Mouse (Mus musculus): ENCODE results near the gene Slc39a8. TPM values are rescaled to one million over a fixed set of nuclear protein-coding genes. Genes with fewer than 3 reads are reported as not detected.

Slc39a8 gene
- total and polyA plus RNA-seq, 2 experiments from 2014 or later, result 11.9 to 16.3 TPM

GRCm38 (mm10) chr3:135886659-135887027 lies 61.6 kb downstream of the Slc39a8 start:
- Histone ChIP-seq H3K9ac (no peak overlapping the region), H3K4me2 (ENCODE audit: low read depth) (0 out of 2 replicates have a peak overlapping the region, but pooled peaks have one; percentile 25), H3K36me3 (ENCODE audit: insufficient read depth) (no peaks in the 10 kb centered on the region), H3K9me3 (ENCODE audit: low read length) (no peaks in the 10 kb centered on the region), H3K4me1 (ENCODE audit: insufficient read depth) (peaks cover 6% of the 10 kb centered on the region; the same call in 1 of the 2 replicates), H3K4me3 (ENCODE audit: low read depth, low read length) (0 out of 2 replicates have a peak overlapping the region, but pooled peaks have one; percentile 9), H3K27ac (ENCODE audit: low read depth, low read length) (no peak overlapping the region), H3K27me3 (ENCODE audit: insufficient read depth, low read length) (no peaks in the 10 kb centered on the region)
- peak; percentile 75 for ATAC-seq
- peak; percentile 93 for DNase-seq
- peak; percentile 93 for TF ChIP-seq CTCF (IDR thresholded peaks at IDR 0.05; ENCODE audit: low read depth)
- 26% methylated on average over 12 of the region's 12 CpGs for WGBS

GRCm38 (mm10) chr3:135887033-135887855 lies 62.2 kb downstream of the Slc39a8 start:
- no peaks in the 10 kb centered on the region for H3K36me3 ChIP-seq (ENCODE audit: insufficient read depth)
- WGBS, result 28% methylated on average over 9 of the region's 9 CpGs
- H3K4me1 ChIP-seq (ENCODE audit: insufficient read depth), result peaks cover 6% of the 10 kb centered on the region; the same call in 1 of the 2 replicates
- no peak overlapping the region for H3K9ac ChIP-seq
- no peak overlapping the region for H3K4me3 ChIP-seq (ENCODE audit: low read depth, low read length)
- H3K27me3 ChIP-seq (ENCODE audit: insufficient read depth, low read length), result no peaks in the 10 kb centered on the region
- peak overlapping the region; percentile 29; the same call in 1 of the 2 replicates for H3K27ac ChIP-seq (ENCODE audit: low read depth, low read length)
- peak overlapping the region; percentile 29 for H3K4me2 ChIP-seq (ENCODE audit: low read depth)
- no peak for DNase-seq
- TF ChIP-seq CTCF (IDR thresholded peaks at IDR 0.05; ENCODE audit: low read depth), result no peak
- H3K9me3 ChIP-seq (ENCODE audit: low read length), result no peaks in the 10 kb centered on the region
- peak; percentile 63 for ATAC-seq

DNA sequence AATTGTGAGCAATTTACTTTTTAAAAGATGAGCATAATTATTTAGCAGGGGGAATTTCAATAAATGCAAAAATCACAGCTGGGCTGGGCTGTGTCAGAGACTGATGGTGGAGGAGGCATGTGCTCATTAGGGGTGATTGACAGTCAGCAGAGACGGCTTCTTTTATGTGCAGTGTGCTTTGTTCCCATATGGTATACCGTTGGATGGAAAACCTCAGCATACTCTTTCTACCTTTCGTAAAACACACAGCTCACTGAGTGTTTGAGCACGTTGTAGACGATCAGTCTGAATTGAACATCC lies 62.7 kb downstream of the Slc39a8 start:
- H3K4me2 ChIP-seq (ENCODE audit: low read depth), result peak overlapping the region; percentile 29; the same call in 1 of the 2 replicates
- peak overlapping the region; percentile 29; the same call in 1 of the 2 replicates for H3K27ac ChIP-seq (ENCODE audit: low read depth, low read length)

DNA sequence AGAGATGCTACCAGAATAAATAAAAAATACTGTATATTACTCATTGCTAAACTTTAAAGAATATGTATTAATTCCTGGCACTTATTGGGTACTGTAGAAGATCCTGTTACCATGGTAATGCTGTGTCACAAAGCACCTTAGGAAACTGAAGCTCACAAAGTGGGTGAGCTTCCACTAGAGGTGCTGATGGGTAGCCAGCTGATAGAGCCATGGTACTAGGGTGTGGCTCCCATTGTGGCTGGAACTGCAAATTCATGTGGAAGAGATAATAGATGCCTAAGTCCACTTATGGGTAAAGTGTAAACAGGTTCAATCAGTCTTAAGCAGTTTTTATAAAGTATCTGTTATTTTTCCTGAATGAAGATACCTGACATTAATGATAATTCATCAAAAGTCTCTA lies 64.3 kb downstream of the Slc39a8 start:
- no peaks in the 10 kb centered on the region for H3K36me3 ChIP-seq (ENCODE audit: insufficient read depth)
- H3K27ac ChIP-seq (ENCODE audit: low read depth, low read length), result no peak overlapping the region
- peaks cover 6% of the 10 kb centered on the region; the same call in 1 of the 2 replicates for H3K4me1 ChIP-seq (ENCODE audit: insufficient read depth)
- H3K4me3 ChIP-seq (ENCODE audit: low read depth, low read length), result no peak overlapping the region
- no peaks in the 10 kb centered on the region for H3K27me3 ChIP-seq (ENCODE audit: insufficient read depth, low read length)
- ATAC-seq (no peak), DNase-seq (no peak)
- H3K4me2 ChIP-seq (ENCODE audit: low read depth), result no peak overlapping the region
- peak; percentile 25; the same call in 1 of the 2 replicates for TF ChIP-seq CTCF (IDR thresholded peaks at IDR 0.05; ENCODE audit: low read depth)
- no peak overlapping the region for H3K9ac ChIP-seq
- H3K9me3 ChIP-seq (ENCODE audit: low read length), result no peaks in the 10 kb centered on the region

More for the DNA sequence above, 62.7 kb downstream of the Slc39a8 start:
- Histone ChIP-seq H3K27me3 (ENCODE audit: insufficient read depth, low read length) (no peaks in the 10 kb centered on the region), H3K4me3 (ENCODE audit: low read depth, low read length) (no peak overlapping the region), H3K9ac (no peak overlapping the region), H3K4me1 (ENCODE audit: insufficient read depth) (peaks cover 6% of the 10 kb centered on the region; the same call in 1 of the 2 replicates), H3K36me3 (ENCODE audit: insufficient read depth) (no peaks in the 10 kb centered on the region), H3K9me3 (ENCODE audit: low read length) (no peaks in the 10 kb centered on the region)
- TF ChIP-seq CTCF (IDR thresholded peaks at IDR 0.05; ENCODE audit: low read depth), result no peak
- 24% methylated on average over 5 of the region's 5 CpGs for WGBS
- DNase-seq (peak; percentile 54), ATAC-seq (peak; percentile 91)

- no peak for TF ChIP-seq CTCF (IDR thresholded peaks at IDR 0.05; ENCODE audit: low read depth)
- Histone ChIP-seq H3K9me3 (ENCODE audit: low read length) (no peaks in the 10 kb centered on the region), H3K36me3 (ENCODE audit: insufficient read depth) (no peaks in the 10 kb centered on the region), H3K4me1 (ENCODE audit: insufficient read depth) (no peaks in the 10 kb centered on the region), H3K27me3 (ENCODE audit: insufficient read depth, low read length) (no peaks in the 10 kb centered on the region), H3K9ac (no peak overlapping the region), H3K4me2 (ENCODE audit: low read depth) (no peak overlapping the region), H3K27ac (ENCODE audit: low read depth, low read length) (no peak overlapping the region), H3K4me3 (ENCODE audit: low read depth, low read length) (no peak overlapping the region)
- WGBS, result 76% methylated on average over 1 of the region's 1 CpGs
- no peak for DNase-seq
- no peak for ATAC-seq
These were observed 78.3 kb downstream of the Slc39a8 start for GRCm38 (mm10) chr3:135903366-135903765.

GRCm38 (mm10) chr3:135904881-135905280 lies 79.8 kb downstream of the Slc39a8 start:
- Histone ChIP-seq H3K4me1 (ENCODE audit: insufficient read depth) (no peaks in the 10 kb centered on the region), H3K4me2 (ENCODE audit: low read depth) (no peak overlapping the region), H3K9me3 (ENCODE audit: low read length) (no peaks in the 10 kb centered on the region), H3K27ac (ENCODE audit: low read depth, low read length) (no peak overlapping the region), H3K36me3 (ENCODE audit: insufficient read depth) (no peaks in the 10 kb centered on the region), H3K9ac (no peak overlapping the region), H3K27me3 (ENCODE audit: insufficient read depth, low read length) (no peaks in the 10 kb centered on the region), H3K4me3 (ENCODE audit: low read depth, low read length) (no peak overlapping the region)
- TF ChIP-seq CTCF (IDR thresholded peaks at IDR 0.05; ENCODE audit: low read depth), result no peak
- no peak for ATAC-seq
- 77% methylated on average over 6 of the region's 6 CpGs for WGBS
- no peak for DNase-seq

GRCm38 (mm10) chr3:135905729-135906128 lies 80.7 kb downstream of the Slc39a8 start:
- no peak overlapping the region for H3K9ac ChIP-seq
- H3K27ac ChIP-seq (ENCODE audit: low read depth, low read length), result no peak overlapping the region
- 94% methylated on average over 1 of the region's 1 CpGs for WGBS
- no peak for TF ChIP-seq CTCF (IDR thresholded peaks at IDR 0.05; ENCODE audit: low read depth)
- no peak overlapping the region for H3K4me2 ChIP-seq (ENCODE audit: low read depth)
- no peaks in the 10 kb centered on the region for H3K4me1 ChIP-seq (ENCODE audit: insufficient read depth)
- H3K9me3 ChIP-seq (ENCODE audit: low read length), result no peaks in the 10 kb centered on the region
- ATAC-seq (no peak), DNase-seq (no peak)
- no peaks in the 10 kb centered on the region for H3K36me3 ChIP-seq (ENCODE audit: insufficient read depth)
- no peaks in the 10 kb centered on the region for H3K27me3 ChIP-seq (ENCODE audit: insufficient read depth, low read length)
- H3K4me3 ChIP-seq (ENCODE audit: low read depth, low read length), result no peak overlapping the region
